Mouse (Mus musculus): ENCODE data around the gene Acbd4.

Gene Acbd4

GRCm38 (mm10) chr11:103141944-103142255, 40.4 kb downstream of the Acbd4 start:
- DNase-seq (ENCODE audit: low spot score in 2 of 2) = no peak

GRCm38 (mm10) chr11:103142441-103143182, 41.1 kb downstream of the Acbd4 start:
- DNase-seq (ENCODE audit: low spot score in 2 of 2) = peak; percentile 78 to 87

DNA sequence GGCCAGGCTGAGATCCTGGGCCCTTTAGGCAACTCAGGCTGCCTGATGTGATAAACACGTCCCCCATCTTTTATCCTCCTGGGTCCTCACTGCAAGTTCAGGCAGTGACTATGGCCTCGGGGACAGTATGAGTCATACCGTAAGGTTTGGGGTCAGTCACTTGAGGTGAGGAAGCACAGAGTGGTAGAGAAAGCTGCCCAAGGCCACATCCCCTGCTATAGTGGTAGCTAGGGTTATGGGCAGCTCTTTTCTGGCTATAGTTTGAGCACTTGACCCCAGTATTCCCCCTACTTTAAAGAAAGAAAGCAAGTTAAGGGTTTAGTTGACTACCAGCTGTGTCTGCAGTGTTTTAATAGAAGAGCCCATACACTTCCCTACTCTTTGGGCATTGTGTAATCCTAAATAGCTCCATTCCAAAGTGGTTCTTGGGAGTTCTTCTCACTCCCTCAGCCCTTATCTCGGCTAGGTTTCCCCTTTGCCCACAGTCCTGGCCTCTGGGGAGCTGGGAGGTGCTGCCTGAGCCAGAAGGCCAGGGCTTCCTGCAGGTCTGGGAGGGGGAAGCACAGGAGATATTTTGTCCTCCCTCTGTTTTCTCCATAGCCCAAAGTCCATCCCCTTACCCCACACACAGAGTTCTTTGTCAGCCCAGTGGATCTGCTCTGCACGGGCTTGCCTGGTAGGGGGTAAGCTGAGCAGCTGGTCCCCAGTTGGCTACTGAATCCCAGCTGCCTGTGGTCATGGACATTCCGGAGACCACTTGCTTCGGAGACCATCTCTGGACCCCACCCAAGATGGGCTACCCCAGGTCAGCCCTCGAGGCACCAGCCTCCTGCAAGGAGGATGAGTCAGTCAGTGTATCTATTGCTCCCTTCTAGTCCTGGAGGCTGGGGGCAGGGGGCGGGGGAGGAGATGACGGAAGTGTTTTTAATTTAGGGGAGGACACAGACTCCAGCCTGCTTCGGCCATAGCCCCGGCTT, 43.1 kb downstream of the Acbd4 start:
- no peak for DNase-seq (ENCODE audit: low spot score in 2 of 2)

DNA sequence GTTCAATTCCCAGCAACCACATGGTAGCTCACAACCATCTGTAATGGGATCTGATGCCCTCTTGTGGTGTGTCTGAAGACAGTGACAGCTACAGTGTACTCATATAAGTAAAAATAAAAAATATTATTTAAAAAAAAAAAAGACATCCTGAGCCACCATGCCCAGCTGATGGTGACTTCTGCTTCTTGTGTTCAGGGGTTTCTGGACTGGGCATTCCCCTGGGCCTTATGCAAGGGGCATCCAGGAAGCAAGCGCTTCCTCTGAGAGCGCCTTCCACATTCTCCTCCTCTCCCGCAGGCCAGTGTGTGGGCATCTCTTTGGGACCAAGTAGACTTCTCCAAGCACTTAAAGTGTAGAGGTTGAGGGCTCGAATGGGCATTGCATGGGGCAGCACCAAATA, 44.9 kb downstream of the Acbd4 start:
- DNase-seq (ENCODE audit: low spot score in 2 of 2) = no peak

DNA sequence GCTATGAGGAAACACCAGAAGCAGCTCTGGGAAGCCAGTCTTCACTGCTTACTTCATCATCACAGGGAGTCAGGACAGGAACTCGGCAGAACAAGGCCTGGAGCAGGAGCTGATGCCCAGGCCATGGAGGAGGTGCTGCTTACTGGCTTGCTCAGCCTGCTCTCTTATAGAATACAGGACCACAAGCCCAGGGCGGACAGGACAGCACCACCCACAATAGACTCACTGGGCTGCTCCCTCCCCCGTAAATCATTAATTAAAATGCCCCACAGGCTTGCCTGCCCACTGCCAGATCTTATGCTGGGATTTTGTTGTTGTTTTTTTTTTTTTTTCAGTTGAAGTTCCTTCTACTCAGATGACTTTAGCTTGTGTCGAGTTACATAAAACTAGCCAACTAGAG, 46.3 kb downstream of the Acbd4 start:
- DNase-seq (ENCODE audit: low spot score in 2 of 2) = no peak

- no peak for DNase-seq (ENCODE audit: low spot score in 2 of 2)
Observed at GRCm38 (mm10) chr11:103149771-103150170, 48.3 kb downstream of the Acbd4 start.

GRCm38 (mm10) chr11:103158621-103159478, 57.4 kb downstream of the Acbd4 start:
- DNase-seq (ENCODE audit: low spot score in 2 of 2) = peak; percentile 79 to 91

DNA sequence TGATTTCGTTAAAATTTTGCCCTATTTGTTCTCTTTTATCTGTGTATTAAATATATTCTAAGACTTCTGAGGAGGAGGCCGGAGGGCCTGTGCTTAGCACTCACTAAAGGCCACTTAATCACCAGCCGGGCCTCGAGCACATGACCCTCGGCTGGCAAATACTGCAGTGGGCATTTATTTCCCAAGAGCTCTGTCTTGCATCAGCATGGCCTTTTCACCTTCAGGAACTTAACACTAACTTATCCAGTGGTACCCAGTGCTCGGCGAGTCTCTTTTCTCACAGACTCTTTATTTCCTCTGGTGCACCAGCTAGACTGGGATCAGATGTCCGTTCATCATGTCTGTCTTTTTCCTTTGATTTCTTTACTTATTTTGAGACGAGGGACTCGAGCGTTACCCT, 59.3 kb downstream of the Acbd4 start:
- DNase-seq (ENCODE audit: low spot score in 2 of 2) = no peak

- no peak for DNase-seq (ENCODE audit: low spot score in 2 of 2)
Observed at GRCm38 (mm10) chr11:103161449-103161848, 60.0 kb downstream of the Acbd4 start.

Data from frontal cortex, postnatal 14 days (tissue).